Mouse (Mus musculus) neural tube, embryonic 12.5 days (tissue): ENCODE data around the gene Gpsm3. TPM values are rescaled to one million over a fixed set of nuclear protein-coding genes. Genes with fewer than 3 reads are reported as not detected.

Experiments
- ATAC-seq: fragments of 200-750 bp; cut with Nextera tagmentation; 2 replicates; pipeline ENCODE4 v1.8.0; 2017; ENCODE audit warnings: low read depth, mild to moderate bottlenecking, moderate TSS enrichment, moderate library complexity; ENCODE audit not compliant: low FRiP score
- H3K27ac ChIP-seq: fragments of 300-500 bp; sonication (generic); 2 replicates; pipeline ENCODE4 v1.5.1; 2016
- H3K27me3 ChIP-seq: fragments of 300-500 bp; sonication (generic); replicated peaks from 2 replicates; pipeline ENCODE4 v1.6.1; 2016; ENCODE audit warnings: mild to moderate bottlenecking
- H3K36me3 ChIP-seq: fragments of 300-500 bp; sonication (generic); 2 replicates; pipeline ENCODE4 v1.6.1; 2016; ENCODE audit warnings: mild to moderate bottlenecking
- H3K4me1 ChIP-seq: fragments of 300-500 bp; sonication (generic); 2 replicates; pipeline ENCODE4 v1.6.1; 2016
- H3K4me2 ChIP-seq: fragments of 300-500 bp; sonication (generic); replicated peaks from 2 replicates; pipeline ENCODE4 v1.6.1; 2016; ENCODE audit warnings: mild to moderate bottlenecking
- H3K4me3 ChIP-seq: fragments of 300-500 bp; sonication (generic); 2 replicates; pipeline ENCODE4 v1.5.1; 2016
- H3K9ac ChIP-seq: fragments of 300-500 bp; sonication (generic); 2 replicates; pipeline ENCODE4 v1.6.1; 2016; ENCODE audit warnings: mild to moderate bottlenecking
- H3K9me3 ChIP-seq: fragments of 300-500 bp; sonication (generic); 2 replicates; pipeline ENCODE4 v1.6.1; 2016; ENCODE audit warnings: mild to moderate bottlenecking
- WGBS: fragments of 180-500 bp; shearing (Covaris S2); methylation state at CpG from one replicate; pipeline ENCODE4 v1.1.7; 2016; 5-methylcytosine and 5-hydroxymethylcytosine counted together
- polyA plus RNA-seq: library from polyadenylated mRNA; unstranded; fragments of >200 nt; fragmentation: Nextera tagmentation; extraction: Ambion mirVana; gene quantifications from 2 replicates; pipeline ENCODE4 v1.2.1, GENCODE M21; 2016

Gene Gpsm3
- polyA plus RNA-seq, 1 experiment from 2014 or later = 4.2 TPM

- WGBS = 1% methylated on average over 40 of the region's 45 CpGs
- peak overlapping the region; percentile 72; the same call in 1 of the 2 replicates for H3K27ac ChIP-seq
- H3K4me1 ChIP-seq = peaks cover 55% of the 10 kb centered on the region
- peak overlapping the region; percentile 86 for H3K4me2 ChIP-seq
- no peaks in the 10 kb centered on the region for H3K9me3 ChIP-seq
- peaks cover 17% of the 10 kb centered on the region; the same call in 1 of the 2 replicates for H3K36me3 ChIP-seq
- H3K4me3 ChIP-seq = peak overlapping the region; percentile 60
- ATAC-seq = peak; percentile 83
- H3K27me3 ChIP-seq = peaks cover 32% of the 10 kb centered on the region
- peak overlapping the region; percentile 60 for H3K9ac ChIP-seq
These were observed 37.7 kb downstream of the Gpsm3 start for GRCm38 (mm10) chr17:34627093-34627942.

GRCm38 (mm10) chr17:34627943-34628643 is 38.5 kb downstream of the Gpsm3 start, which contains the start of gene Ppt2:
Gene Ppt2 (minus strand): TSS chr17:34628510.
- Histone ChIP-seq H3K27me3 (peaks cover 40% of the 10 kb centered on the region), H3K4me1 (peaks cover 57% of the 10 kb centered on the region), H3K27ac (peak within 1 kb of the TSS; percentile 72; the same call in 1 of the 2 replicates), H3K36me3 (peaks cover 10% of the 10 kb centered on the region; the same call in 1 of the 2 replicates), H3K9ac (peak within 1 kb of the TSS; percentile 60), H3K4me2 (peak within 1 kb of the TSS; percentile 86), H3K4me3 (peak within 1 kb of the TSS; percentile 60), H3K9me3 (no peaks in the 10 kb centered on the region)
- WGBS = 7% methylated on average over 29 of the region's 29 CpGs
- ATAC-seq = peak; percentile 11; the same call in 1 of the 2 replicates

GRCm38 (mm10) chr17:34628644-34628967 is 39.0 kb downstream of the Gpsm3 start:
- H3K9me3 ChIP-seq = no peaks in the 10 kb centered on the region
- peak overlapping the region; percentile 60; the same call in 1 of the 2 replicates for H3K9ac ChIP-seq
- H3K4me1 ChIP-seq = peaks cover 57% of the 10 kb centered on the region
- H3K36me3 ChIP-seq = peaks cover 7% of the 10 kb centered on the region; the same call in 1 of the 2 replicates
- H3K27me3 ChIP-seq = peaks cover 45% of the 10 kb centered on the region
- peak overlapping the region; percentile 86 for H3K4me2 ChIP-seq
- 19% methylated on average over 5 of the region's 5 CpGs for WGBS
- no peak for ATAC-seq
- H3K4me3 ChIP-seq = peak overlapping the region; percentile 60; the same call in 1 of the 2 replicates
- no peak overlapping the region for H3K27ac ChIP-seq

DNA sequence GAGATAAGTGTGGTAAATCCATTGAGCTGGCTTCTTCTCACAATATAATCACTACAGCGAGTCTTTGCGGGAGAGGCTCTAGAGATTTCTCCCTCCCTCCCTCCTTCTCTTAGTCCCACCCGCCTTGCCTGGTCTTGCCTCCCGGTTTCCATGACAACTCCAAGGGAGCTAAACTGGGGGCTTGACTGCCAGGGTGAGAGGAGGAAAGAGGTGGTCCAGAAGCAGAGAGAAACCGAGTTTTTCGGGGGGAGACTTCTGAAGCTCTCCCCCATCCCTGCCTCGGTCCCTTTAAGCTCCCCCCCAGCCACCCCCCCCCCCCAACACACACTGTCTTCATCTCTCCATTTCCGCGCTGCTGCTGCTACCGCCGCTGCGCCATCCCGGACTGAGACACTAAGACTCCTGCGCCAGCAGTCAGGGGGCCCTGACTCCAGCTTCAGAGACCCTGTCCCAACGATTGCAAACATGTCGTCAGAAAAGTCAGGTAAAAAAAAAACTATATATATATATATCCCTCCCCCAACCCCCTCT is 39.7 kb downstream of the Gpsm3 start, which contains the start of gene Prrt1:
TSS of gene Prrt1 (plus strand) at position 313 of the 531 bp plus-strand sequence.
- Histone ChIP-seq H3K4me2 (peak within 1 kb of the TSS; percentile 86), H3K9me3 (no peaks in the 10 kb centered on the region), H3K36me3 (no peaks in the 10 kb centered on the region), H3K4me3 (peak within 1 kb of the TSS; percentile 60), H3K4me1 (peaks cover 57% of the 10 kb centered on the region), H3K9ac (peak within 1 kb of the TSS; percentile 60), H3K27me3 (peaks cover 45% of the 10 kb centered on the region), H3K27ac (no peak within 1 kb of the TSS)
- 3% methylated on average over 16 of the region's 16 CpGs for WGBS
- ATAC-seq = no peak

- H3K9ac ChIP-seq = 0 out of 2 replicates have a peak overlapping the region, but pooled peaks have one; percentile 50
- WGBS = 13% methylated on average over 12 of the region's 12 CpGs
- peak overlapping the region; percentile 86 for H3K4me2 ChIP-seq
- H3K36me3 ChIP-seq = no peaks in the 10 kb centered on the region
- peak overlapping the region; percentile 32 for H3K4me3 ChIP-seq
- peaks cover 45% of the 10 kb centered on the region for H3K27me3 ChIP-seq
- no peak for ATAC-seq
- H3K9me3 ChIP-seq = no peaks in the 10 kb centered on the region
- no peak overlapping the region for H3K27ac ChIP-seq
- H3K4me1 ChIP-seq = peaks cover 57% of the 10 kb centered on the region
These were observed 40.4 kb downstream of the Gpsm3 start for GRCm38 (mm10) chr17:34629796-34630603.

DNA sequence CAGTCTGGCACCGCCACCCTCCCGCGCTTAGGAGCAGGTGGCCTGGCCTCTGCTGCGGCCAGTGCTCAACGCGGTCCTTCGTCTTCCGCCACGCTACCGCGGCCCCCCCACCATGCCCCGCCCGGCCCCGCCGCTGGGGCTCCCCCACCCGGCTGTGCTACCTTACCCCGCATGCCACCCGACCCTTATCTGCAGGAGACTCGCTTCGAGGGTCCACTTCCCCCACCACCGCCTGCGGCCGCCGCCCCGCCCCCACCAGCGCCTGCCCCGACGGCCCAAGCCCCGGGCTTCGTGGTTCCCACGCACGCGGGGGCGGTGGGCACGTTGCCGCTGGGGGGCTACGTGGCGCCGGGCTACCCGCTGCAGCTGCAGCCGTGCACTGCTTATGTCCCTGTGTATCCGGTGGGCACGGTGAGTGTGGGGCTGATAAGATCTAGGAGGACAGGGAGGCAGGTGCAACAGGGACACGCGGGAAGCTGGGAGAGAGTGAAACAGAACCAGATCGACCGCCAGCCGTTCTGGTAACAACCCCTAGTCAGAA is 41.2 kb downstream of the Gpsm3 start:
- Histone ChIP-seq H3K27ac (no peak overlapping the region), H3K4me3 (peak overlapping the region; percentile 32), H3K4me2 (peak overlapping the region; percentile 86), H3K9me3 (no peaks in the 10 kb centered on the region), H3K36me3 (no peaks in the 10 kb centered on the region), H3K4me1 (peaks cover 55% of the 10 kb centered on the region), H3K9ac (peak overlapping the region; percentile 50), H3K27me3 (peaks cover 45% of the 10 kb centered on the region)
- 2% methylated on average over 47 of the region's 48 CpGs for WGBS
- no peak for ATAC-seq

GRCm38 (mm10) chr17:34631647-34632046 is 42.0 kb downstream of the Gpsm3 start:
- H3K9ac ChIP-seq = peak overlapping the region; percentile 38; the same call in 1 of the 2 replicates
- H3K27me3 ChIP-seq = peaks cover 45% of the 10 kb centered on the region

DNA sequence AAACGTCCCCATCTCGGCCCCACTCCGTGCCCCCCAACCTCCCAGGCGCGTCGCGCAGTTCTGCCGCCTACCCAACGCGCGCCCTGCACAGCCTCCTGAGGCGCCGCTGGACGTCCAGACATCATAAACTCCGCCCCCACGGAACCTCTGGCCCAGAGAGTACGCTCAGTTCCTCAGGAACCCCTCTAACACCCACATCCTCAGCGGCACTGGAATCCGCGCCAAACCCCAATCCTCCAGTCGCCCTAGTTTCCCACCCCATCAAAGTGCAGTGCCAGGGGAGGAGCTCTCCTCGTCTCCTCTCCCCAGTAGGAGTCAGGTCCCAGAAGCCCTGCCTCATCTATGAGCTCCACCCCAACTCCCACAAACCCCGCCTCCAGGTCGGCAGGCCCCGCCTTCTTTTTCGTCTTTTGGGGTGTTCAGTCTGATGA is 42.7 kb downstream of the Gpsm3 start:
- no peaks in the 10 kb centered on the region for H3K36me3 ChIP-seq
- ATAC-seq = no peak
- peaks cover 45% of the 10 kb centered on the region for H3K27me3 ChIP-seq
- H3K27ac ChIP-seq = no peak overlapping the region
- no peaks in the 10 kb centered on the region for H3K9me3 ChIP-seq
- peak overlapping the region; percentile 38; the same call in 1 of the 2 replicates for H3K9ac ChIP-seq
- H3K4me3 ChIP-seq = peak overlapping the region; percentile 24
- under 1% methylated on average over 26 of the region's 26 CpGs for WGBS
- peak overlapping the region; percentile 86 for H3K4me2 ChIP-seq
- peaks cover 47% of the 10 kb centered on the region for H3K4me1 ChIP-seq

More at GRCm38 (mm10) chr17:34631647-34632046, 42.0 kb downstream of the Gpsm3 start:
- Histone ChIP-seq H3K36me3 (no peaks in the 10 kb centered on the region), H3K4me3 (peak overlapping the region; percentile 24), H3K4me2 (peak overlapping the region; percentile 86), H3K4me1 (peaks cover 47% of the 10 kb centered on the region), H3K27ac (no peak overlapping the region), H3K9me3 (no peaks in the 10 kb centered on the region)
- 3% methylated on average over 12 of the region's 12 CpGs for WGBS
- ATAC-seq = no peak

DNA sequence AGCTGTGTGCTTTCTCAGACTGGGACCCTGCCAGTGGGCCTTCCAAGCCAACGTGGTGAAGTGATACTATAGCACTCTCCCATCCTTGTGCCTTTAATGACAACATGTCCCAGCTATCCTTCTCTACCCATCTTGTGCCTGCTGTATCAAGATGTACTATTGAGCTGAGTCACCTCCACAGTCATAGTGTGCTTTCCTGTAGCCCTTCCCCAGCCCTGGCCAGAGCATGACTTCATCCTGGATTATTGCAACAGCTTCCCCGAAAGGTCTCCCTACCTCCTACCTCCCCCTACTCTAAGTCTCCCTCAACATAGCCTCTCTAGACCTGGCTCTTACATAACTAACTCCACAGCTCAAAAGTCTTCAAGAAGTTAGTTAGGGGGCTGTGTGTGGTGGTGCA is 46.1 kb downstream of the Gpsm3 start:
- peaks cover 29% of the 10 kb centered on the region for H3K27me3 ChIP-seq
- no peak overlapping the region for H3K4me3 ChIP-seq
- ATAC-seq = no peak
- no peak overlapping the region for H3K27ac ChIP-seq
- H3K4me1 ChIP-seq = peaks cover 20% of the 10 kb centered on the region
- no peak overlapping the region for H3K9ac ChIP-seq
- no peaks in the 10 kb centered on the region for H3K36me3 ChIP-seq
- H3K9me3 ChIP-seq = no peaks in the 10 kb centered on the region
- 73% methylated on average over 2 of the region's 2 CpGs for WGBS
- no peak overlapping the region for H3K4me2 ChIP-seq

GRCm38 (mm10) chr17:34637459-34637858 is 47.9 kb downstream of the Gpsm3 start:
- H3K9me3 ChIP-seq = no peaks in the 10 kb centered on the region
- H3K36me3 ChIP-seq = no peaks in the 10 kb centered on the region
- no peak overlapping the region for H3K9ac ChIP-seq
- H3K4me2 ChIP-seq = no peak overlapping the region
- H3K4me3 ChIP-seq = no peak overlapping the region
- WGBS = 65% methylated on average over 3 of the region's 3 CpGs
- no peak for ATAC-seq
- H3K4me1 ChIP-seq = peaks cover 10% of the 10 kb centered on the region
- no peak overlapping the region for H3K27ac ChIP-seq
- peaks cover 11% of the 10 kb centered on the region for H3K27me3 ChIP-seq
